Mouse (Mus musculus) heart, postnatal 36 days (tissue): ENCODE measurements around the gene Cul3. TPM values are rescaled to one million over a fixed set of nuclear protein-coding genes. Genes with fewer than 3 reads are reported as not detected.

Source experiments
- DNase-seq, 2 experiments: peaks; one replicate each; pipeline ENCODE4 v3.0.0; 2021 to 2022
- intact Hi-C: fragments of 180-260 bp; cut with DNase I; formaldehyde crosslinking; loops from one replicate; pipeline ENCODE4 v1.15.1; 2025
- total RNA-seq, 2 experiments: library from RNA; stranded (reverse); gene quantifications; 2 replicates each; pipeline ENCODE4 v1.2.3; 2021

Gene Cul3
- total RNA-seq, 2 experiments from 2014 or later = 135 to 140 TPM

GRCm38 (mm10) chr1:80324370-80324769 lies 15.9 kb downstream of the Cul3 start:
- intact Hi-C loops = no loop called here
- DNase-seq = no peak

GRCm38 (mm10) chr1:80315533-80316045 lies 24.7 kb downstream of the Cul3 start:
- DNase-seq = no peak
- intact Hi-C loops = no loop called here

GRCm38 (mm10) chr1:80293307-80293706 lies 47.0 kb downstream of the Cul3 start:
- no peak for DNase-seq
- intact Hi-C loops = no loop called here

GRCm38 (mm10) chr1:80278731-80279130 lies 61.5 kb downstream of the Cul3 start:
- DNase-seq = no peak
- intact Hi-C loops = no loop called here

GRCm38 (mm10) chr1:80260443-80260842 lies 79.8 kb downstream of the Cul3 start:
- intact Hi-C loops = no loop called here
- DNase-seq = no peak

- no peak for DNase-seq
- intact Hi-C loops = loop anchor here (10.0 kb wide), 1 partner anchor 256 kb away; no protein-coding TSS in a partner anchor
Observed at GRCm38 (mm10) chr1:80258632-80259031, 81.6 kb downstream of the Cul3 start.

GRCm38 (mm10) chr1:80253309-80253708 lies 87.0 kb downstream of the Cul3 start:
- intact Hi-C loops = loop anchor here (10.0 kb wide), 1 partner anchor 261 kb away; no protein-coding TSS in a partner anchor
- DNase-seq = no peak

GRCm38 (mm10) chr1:80250247-80250646 lies 90.0 kb downstream of the Cul3 start:
- no peak for DNase-seq
- intact Hi-C loops = loop anchor here (10.0 kb wide), 1 partner anchor 265 kb away; no protein-coding TSS in a partner anchor

- DNase-seq = no peak
- intact Hi-C loops = no loop called here
Observed at GRCm38 (mm10) chr1:80247131-80247530, 93.1 kb downstream of the Cul3 start.

GRCm38 (mm10) chr1:80244123-80244522 lies 96.2 kb downstream of the Cul3 start:
- DNase-seq = no peak

GRCm38 (mm10) chr1:80241579-80241978 lies 98.7 kb downstream of the Cul3 start:
- no peak for DNase-seq
- intact Hi-C loops = no loop called here

More at GRCm38 (mm10) chr1:80244123-80244522, 96.2 kb downstream of the Cul3 start:
- intact Hi-C loops = loop anchor here (1.0 to 2.0 kb wide), 2 partner anchors 33 to 63 kb away; no protein-coding TSS in a partner anchor

- intact Hi-C loops = no loop called here
- DNase-seq = no peak
Observed at GRCm38 (mm10) chr1:80240017-80240660, 100.1 kb downstream of the Cul3 start.

- intact Hi-C loops = no loop called here
- no peak for DNase-seq
Observed at GRCm38 (mm10) chr1:80239481-80239880, 100.8 kb downstream of the Cul3 start.

- intact Hi-C loops = no loop called here
Observed at GRCm38 (mm10) chr1:80236951-80237702, 103.2 kb downstream of the Cul3 start.

GRCm38 (mm10) chr1:80236126-80236525 lies 104.2 kb downstream of the Cul3 start:
- intact Hi-C loops = no loop called here
- no peak for DNase-seq

More at GRCm38 (mm10) chr1:80236951-80237702, 103.2 kb downstream of the Cul3 start:
- no peak for DNase-seq

GRCm38 (mm10) chr1:80230612-80231011 lies 109.7 kb downstream of the Cul3 start:
- intact Hi-C loops = no loop called here

GRCm38 (mm10) chr1:80224839-80225412 lies 115.4 kb downstream of the Cul3 start:
- intact Hi-C loops = no loop called here
- no peak for DNase-seq

More at GRCm38 (mm10) chr1:80230612-80231011, 109.7 kb downstream of the Cul3 start:
- DNase-seq = no peak

- intact Hi-C loops = no loop called here
- DNase-seq = no peak
Observed at GRCm38 (mm10) chr1:80221151-80221550, 119.1 kb downstream of the Cul3 start.

GRCm38 (mm10) chr1:80218268-80218667 lies 122.0 kb downstream of the Cul3 start, which contains the start of gene Fam124b:
Gene Fam124b (minus strand): TSS chr1:80218473.
- intact Hi-C loops = no loop called here
- DNase-seq = peak; percentile 58 to 72
